Mouse (Mus musculus) A20 (cell line): ENCODE measurements around the gene Cdc37.

ENCODE experiments used
- DNase-seq: peaks from one replicate; pipeline ENCODE4 v3.0.0-alpha.2; 2011; ENCODE audit warnings: low read depth, low spot score

Cdc37 gene

DNA sequence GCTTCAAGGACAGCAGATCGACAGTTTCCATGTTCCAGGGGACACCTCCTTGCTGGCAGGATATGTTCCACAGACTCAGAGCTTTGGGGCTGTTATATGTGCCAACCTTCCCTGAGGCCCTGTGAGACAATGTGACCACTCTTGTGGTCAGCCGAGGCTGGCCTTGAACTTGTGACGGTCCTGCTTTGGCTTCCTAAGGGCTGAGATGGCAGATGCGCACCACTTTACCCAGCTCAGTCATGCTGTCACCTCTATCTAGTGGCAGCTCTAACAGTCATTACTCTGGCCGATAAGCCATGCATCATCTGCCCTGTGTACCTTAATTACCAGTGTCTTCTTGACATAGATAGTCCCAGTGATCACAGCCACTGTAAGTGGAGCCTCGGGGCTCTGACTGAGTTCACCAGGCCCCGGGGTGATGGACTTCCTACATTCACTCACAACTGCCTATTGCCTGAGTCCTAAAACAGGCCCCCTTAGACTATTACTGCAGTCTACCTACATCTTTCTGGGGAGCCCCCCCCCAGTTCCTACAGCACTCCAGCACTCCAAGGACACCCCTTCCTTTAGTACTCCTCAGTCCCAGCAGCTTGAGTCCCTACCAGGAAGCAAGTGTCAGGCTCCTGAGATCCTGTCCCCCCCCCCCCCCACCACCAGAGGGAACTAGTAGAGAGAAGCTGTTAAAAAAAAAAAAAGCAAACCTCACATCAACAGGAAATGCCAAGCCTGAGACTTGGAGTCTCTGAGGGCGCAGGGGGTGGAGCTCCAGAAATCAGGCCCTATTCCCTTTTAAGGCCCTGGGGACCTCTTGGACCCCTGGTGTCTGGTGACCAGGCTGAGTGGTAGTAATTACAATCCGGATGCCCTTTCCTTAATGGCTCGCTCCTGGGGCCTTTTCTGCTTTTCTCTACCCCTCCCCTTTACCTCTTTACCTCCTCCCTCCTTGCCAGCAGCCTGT lies 17.6 kb upstream of the Cdc37 start:
- DNase-seq, result no peak

DNA sequence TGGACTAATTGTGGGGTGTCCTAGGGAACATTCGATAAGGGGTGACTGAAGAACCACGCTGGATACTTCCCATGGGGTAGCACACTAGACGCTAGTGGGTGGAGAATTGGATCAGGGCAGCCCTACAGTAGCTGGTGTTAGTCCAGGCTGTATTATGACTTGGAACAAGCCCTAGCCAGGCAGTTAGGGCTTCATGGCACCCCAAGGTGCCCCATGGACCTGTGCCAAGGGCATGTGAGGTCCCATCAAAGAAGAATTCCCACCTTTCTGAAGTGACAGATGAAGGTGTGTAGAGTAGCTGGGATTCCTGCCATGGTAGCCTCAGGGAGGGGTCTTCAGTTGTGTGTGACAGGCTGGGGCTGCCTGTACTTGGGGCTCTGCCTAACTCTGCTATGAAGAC lies 16.7 kb upstream of the Cdc37 start:
- no peak for DNase-seq

DNA sequence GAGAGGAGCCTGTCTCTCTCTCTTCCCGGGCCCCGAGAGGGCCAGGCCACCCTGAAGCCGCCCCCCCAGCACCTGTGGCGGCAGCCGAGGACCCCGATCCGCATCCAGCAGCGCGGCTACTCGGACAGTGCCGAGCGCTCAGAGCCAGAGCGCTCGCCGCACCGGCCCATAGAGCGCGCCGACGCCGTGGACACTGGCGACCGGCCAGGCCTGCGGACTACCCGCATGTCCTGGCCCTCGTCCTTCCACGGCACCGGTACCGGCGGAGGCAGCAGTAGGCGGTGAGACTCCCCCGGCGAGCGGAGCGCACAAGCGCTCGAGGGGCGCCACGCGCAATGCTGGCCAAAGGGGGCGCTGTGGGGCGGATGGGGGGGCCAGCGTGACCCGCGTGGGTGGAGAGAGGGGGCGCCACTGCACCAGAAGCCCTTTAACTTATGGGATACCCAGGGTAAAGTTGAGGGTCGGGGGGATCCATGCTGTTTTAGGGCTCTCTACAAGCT lies 16.2 kb upstream of the Cdc37 start:
- DNase-seq, result no peak

DNA sequence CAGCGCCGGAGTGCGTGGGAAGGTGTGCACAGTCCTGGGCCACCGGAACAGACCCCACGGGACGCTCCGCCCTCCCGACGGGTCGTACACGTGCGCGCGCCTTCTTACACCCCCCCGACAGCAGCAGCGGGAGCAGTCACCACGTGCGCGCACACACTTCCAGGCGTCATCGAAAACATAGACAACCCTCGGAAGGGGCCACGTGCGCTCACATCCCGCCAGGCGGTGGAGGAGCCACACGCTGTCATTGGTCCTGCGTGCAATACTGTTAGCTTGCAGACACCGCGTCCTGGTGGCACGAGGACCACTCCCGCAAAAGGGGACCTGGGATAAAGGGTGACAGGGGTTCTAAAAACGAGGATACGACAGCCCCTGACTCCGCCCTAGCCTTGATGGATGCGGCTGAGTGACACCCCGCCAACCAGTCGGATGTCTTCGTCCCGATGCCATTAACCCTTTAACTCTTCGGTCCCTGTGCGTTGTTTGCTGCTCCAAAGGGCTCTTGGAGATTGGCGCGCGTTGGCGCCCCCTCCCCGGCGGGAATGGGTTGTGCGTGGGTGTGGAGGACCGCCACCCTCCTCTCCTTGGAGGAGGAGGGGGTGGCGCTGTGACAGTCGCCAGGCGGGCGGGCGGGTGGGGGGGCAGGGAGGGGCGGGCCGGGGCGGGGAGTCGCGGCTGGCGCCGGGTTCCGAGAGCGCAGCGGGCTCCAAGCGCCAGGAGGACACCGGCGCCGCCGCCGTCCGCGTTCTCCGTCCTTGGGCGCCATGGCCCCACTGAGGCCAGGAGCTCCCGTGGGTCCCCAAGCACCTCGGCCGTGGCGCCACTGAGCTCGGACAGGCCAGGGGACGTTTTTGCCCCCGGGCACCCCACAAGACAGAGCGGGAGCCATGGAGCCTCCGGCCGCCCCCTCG lies 15.5 kb upstream of the Cdc37 start, which contains the start of gene Pde4a:
Gene Pde4a, plus strand, starts transcription at position 674 of the 911 bp plus-strand sequence.
- no peak for DNase-seq

DNA sequence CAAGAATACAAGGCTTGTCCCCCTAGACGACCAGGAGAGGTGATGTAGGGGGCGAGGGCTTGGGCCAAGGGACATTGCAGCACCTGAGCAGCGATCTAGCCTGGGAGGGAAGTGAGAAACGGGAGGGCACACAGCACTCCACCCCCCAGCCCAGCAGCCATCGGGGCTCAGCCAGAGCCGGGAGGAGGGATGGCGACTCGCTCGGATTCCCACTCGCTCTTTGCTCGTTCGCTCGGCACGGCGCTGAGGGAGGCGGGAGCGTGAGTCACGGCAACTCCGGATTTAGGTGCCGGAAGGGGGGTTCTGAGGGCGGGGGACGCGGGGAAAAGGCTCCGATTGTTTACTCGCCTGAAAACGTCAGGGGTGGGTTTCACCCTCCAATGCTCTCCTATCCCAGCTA lies 14.3 kb upstream of the Cdc37 start:
- no peak for DNase-seq

DNA sequence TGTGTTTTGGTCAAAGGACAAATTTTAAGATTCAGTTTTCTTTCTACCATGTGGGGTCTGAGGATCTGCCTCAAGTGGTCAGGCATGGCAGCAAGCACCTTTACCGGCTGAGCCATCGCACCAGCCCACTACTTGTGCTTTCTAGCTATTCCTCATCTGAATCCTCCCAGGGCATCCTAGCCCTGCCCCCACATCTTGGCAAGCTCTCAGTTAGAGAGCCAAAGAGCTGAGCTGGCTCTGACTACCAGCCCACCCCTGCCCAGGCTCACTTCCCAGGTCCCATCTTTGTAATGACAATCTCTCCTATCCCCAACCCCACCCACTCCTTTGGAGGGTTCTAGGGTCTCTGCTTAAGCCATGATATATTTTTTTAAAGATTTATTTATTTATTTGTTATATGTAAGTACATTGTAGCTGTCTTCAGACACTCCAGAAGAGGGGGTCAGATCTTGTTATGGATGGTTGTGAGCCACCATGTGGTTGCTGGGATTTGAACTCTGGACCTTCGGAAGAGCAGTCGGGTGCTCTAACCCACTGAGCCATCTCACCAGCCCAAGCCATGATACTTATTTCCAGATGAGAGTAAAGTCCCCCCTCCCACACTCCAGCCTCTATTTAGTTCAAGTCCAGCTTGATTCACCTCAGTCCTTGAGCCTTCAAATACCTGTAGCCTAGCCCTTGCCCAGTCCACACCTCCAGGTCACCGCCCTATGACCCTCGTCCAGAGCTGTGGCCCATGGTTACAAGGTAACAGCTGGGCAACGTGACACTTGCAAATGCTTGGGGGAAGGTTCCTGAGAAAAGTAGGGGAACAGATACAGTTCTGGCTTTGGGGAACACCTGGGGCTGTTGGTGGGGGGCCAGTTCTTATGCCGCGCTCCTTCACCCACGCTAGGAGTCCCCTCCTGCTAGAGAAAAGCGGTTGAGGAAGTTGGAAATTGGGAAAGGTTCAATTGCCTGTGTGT lies 13.6 kb upstream of the Cdc37 start:
- no peak for DNase-seq

DNA sequence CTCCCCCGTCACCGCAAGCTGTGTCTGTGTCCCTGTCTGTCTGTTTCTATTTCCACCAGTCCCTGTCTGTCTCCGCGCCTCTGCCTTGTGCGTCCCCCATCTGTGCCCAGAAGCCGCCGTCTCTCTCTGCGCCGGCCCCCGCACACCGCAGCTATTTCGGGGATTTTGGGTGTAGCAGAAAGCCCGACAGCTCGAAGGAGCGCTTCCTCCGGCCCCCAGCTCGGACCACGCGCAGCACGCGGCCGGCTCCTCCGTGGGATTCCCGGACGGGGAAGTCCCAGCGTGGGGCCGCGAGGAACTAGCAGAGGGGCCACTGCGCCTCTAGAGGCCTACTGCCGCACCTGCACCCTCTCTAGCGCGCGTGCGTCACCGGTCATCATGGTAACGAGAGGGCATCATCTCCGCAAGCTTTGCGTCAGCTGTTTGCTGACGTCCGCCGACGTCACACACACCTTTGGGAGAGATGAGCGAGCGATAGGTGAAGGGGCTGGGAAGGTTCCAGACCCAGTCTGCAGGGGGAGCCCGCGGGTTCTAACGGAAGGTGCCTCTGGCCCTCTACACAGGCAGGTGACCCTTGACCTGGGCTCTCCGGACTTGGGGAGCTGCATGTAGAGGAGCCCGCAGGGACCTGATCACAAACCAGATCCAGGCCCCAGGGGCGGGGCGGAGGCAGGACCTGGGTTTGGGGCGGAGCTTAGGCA lies 11.6 kb upstream of the Cdc37 start:
- DNase-seq, result peak; percentile 84

DNA sequence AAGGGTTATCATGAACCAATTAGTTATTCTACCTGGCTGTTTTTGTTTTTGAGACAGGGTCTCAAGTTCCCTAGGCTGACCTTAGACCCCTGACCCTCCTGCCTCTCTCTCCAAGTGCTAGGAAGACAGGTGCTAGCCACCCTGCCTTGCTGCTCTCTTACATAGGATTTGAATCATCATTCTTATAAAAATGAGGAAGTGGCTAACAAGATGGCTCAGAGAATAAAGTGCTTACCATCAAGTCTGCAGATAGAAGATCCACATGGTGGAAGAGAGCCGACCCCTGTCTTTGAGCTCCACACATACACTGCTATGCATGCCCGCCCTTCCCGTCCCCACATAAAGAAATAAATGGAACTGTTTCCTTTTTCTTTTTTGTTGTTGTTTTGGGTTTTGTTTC lies 5.0 kb upstream of the Cdc37 start:
- DNase-seq, result peak; percentile 42

DNA sequence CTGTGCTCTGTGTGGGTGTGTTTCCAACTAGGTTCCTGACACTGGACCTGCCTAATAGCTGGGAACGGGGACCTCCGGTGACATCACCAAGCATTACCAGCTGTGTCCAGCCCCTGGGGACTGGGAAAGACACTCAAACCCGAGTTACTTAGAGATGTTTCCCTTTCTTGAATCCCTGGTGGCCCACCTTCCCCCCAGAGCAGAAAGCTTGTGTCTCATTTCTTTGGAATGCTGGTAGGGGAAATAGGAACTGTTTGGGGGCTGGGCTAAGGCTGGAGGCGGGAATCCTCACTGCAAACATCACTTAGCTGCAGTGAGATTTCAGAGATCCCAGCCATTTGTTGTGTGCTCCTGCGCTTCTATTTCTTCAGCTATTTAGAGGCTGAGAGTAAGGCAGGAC lies 4.1 kb upstream of the Cdc37 start:
- DNase-seq, result no peak

DNA sequence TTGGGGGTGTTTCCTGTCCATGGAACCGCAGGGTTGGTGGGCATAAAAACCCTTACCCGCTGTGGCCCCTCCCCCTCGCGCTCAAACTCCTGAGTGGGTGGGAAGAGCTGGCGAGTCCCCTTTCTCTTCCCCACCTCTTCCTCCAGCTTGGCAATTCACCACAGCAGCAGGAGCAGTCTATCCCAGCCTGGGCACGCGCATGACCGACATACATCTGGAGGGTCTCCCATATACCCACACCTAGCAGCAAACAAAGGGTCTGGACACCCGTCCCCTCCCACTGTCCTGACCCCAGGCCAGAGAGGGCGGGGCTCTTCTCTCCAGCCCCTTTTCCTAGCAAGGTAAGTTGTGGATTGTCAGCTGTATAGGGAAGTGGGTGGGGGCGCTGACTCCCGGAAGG lies 3.5 kb upstream of the Cdc37 start:
- DNase-seq, result no peak

DNA sequence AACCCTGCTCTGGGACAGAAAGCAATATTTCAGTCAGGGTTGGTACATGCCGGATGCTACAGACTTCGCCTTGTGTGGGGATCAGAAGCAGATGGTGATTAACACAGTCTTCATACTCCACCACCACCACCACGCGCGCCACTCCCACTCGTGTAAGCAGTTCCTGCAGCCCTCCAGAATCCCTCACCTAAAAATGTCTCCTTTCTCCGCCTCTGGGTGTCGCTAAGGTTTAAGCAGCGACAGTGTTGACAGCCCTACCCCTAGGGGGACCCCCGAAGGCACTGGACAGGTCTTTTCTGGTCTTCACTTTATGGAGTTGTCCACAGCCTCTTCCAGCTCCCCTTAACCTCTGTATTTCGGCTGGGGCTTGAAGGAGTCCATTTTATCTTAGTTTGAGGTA lies 2.9 kb upstream of the Cdc37 start:
- DNase-seq, result peak; percentile 49

DNA sequence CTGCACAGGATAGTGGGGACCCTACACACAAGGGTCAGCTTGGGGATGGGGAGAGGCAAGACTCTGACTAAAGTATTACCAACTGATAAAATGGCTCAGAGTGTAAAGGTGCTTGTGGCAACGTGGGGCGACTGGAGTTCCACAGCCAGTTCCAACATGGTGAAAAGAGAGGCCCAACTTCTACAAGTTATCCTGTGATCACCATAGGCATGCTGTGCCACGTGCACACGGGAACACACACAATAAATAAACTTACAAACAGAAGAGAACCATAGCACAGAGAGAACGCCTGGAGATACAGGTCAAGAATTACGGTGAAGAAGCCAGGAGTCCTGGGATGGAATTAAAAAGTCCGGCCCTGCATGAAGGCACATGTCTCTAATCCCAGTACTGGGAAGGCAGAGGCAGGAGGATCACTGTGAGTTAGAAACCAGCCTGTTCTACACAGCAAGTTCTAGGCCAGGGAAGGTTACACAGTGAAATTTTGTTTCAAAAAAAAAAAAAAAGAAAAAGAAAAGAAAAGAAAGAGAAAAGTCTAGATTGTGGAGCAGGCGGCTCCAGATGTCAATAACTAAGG lies 617 bp downstream of the Cdc37 start:
- DNase-seq, result no peak

DNA sequence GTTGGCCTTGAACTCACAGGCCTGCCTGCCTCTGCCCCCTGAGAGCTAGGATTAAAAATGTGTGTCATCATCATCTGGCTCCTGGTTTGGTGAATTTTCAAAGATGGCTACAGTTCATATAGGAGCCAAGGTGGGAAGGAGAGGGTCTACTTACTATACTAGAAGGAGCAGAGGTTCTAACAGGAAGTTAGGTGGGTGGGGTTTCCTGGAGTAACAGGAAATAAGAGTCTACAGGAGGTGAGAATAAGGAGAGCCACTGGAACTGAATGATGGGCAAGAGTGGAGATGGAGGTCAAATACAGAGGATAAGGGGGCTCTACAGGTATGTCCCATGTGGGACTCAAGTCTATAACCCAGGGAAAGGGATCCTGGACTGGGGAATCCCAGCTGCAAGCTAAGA lies 1.4 kb downstream of the Cdc37 start:
- no peak for DNase-seq

DNA sequence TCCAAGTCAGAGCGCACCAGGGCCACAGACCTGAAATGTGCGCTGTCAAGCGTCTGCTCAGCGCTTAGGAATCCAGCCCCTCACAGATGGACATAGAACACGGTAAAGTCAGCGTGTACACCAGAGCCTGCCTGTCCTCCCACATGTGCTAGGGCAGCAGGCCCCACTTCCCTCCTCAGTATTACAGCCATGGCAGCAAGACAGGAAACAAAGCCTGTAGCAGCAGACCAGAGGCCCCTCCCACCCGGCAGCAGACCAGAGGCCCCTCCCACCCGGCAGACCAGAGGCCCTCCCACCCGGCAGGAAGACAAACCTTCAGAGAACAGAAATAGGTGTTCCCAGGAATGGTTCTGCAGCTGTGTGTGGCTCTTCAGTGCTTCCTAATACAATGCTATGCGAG lies 3.1 kb downstream of the Cdc37 start:
- DNase-seq, result peak; percentile 63

DNA sequence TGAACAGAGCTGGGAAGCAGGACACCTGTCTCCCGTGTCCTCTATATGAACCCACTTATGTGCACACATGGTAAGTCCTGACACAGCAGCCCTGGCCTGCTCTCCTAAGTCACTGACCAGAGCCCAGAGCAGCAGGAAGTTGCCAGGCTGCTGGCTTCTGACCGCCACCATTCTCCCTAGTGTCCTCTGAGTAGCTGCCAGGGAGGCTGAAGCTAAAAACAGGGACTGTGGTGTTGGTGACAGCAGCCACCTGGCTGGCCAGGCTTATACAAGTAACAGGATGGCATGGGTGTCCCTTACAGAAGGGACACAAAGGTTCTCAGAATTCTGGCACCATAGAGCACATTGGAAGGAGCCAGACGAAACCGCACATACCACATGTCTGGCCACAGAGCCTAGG lies 4.4 kb downstream of the Cdc37 start:
- DNase-seq, result no peak

DNA sequence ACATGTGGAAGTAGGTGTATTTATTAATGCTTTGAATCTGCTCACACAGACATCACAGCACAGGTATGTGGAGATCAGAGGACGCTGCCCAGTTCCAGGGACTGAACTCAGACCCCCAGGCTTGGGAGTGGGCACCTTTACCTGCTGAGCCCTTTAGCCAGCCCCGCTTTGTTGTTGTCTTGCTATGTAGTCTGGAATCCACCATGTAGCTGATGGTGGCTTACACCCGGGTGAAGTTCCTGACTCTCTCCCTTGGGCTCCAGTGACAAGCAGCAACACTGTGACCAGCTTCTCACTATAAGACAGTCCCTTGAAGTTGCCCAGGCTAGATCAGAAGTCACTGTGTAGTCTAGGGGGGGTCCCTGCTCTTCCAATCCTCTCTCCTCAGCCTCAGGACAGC lies 5.4 kb downstream of the Cdc37 start:
- no peak for DNase-seq

DNA sequence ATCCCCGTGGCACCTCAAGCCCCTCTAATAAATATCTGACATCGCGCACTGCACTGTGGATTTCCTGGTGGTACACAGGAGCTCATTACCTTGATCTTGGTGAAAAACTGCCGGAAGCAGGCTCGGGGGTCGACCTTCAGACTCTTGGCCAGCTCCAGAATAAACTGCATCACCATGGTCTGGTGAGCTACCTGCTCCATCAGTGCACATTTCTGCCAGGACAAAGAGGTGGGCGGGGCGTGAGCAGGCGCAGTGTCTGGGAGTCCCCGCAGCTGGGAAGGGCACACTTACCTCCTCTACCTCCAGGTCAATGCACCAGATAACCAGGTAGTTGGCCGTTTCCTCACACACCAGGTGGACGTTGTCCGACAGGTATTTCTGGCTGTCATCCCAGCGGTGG lies 7.9 kb downstream of the Cdc37 start:
- DNase-seq, result no peak

DNA sequence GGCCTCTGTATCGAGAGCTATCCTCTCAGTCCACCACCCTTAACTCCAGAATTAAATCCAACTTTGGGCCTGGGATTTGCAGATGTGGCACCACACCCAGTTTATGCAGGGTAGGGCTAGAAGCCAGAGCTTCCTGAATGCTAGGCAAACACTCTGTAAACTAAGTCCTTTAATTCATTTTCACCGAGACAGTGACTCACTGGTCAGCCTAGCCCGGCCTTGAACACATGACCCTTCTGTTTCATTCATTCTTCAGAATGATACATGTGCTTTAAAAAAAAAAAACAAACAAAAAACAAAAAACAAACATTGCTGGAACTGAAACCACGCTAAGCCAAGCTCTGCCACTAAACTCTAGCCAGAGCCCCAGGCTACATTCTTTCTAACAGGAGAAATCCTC lies 11.4 kb downstream of the Cdc37 start:
- DNase-seq, result no peak

DNA sequence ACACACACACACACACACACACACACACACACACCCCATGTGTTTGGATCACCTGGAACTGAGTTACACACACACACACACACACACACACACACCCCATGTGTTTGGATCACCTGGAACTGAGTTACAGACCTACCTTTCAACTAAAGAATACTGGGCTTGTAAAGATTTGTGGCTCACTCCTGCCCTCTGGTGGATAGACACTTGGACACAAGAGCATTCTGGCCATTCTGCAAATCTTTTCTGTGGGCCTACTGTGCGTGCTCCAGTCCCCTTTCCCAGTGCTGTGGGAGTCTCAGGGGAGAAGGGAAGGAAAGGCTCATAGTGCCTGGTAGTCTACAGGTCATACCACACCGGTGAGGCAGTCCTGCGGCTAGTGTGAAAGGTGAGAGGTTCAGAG lies 12.6 kb downstream of the Cdc37 start:
- DNase-seq, result peak; percentile 66

DNA sequence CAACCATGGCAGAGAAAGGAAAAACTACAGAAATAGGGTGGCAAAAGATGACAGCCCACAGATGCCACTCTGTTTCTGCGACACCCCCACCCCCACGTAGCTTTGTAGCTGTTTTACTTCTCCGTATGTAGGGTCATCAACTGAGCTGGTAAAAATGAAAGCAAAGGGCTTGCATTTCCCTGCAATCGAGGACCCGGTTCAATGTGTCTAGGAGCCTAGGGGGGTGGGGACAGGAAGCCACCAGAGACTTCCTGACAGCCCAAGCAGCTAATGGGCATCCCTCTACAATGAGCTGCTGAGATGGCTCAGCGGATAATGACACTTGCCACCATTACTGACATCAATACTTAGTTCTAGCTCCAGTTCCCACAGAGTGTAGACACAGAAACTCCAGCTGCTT lies 13.4 kb downstream of the Cdc37 start:
- DNase-seq, result peak; percentile 46
